Comparison of ENCODE assay signal across 12 mouse cellular contexts in the genomic region with DNA sequence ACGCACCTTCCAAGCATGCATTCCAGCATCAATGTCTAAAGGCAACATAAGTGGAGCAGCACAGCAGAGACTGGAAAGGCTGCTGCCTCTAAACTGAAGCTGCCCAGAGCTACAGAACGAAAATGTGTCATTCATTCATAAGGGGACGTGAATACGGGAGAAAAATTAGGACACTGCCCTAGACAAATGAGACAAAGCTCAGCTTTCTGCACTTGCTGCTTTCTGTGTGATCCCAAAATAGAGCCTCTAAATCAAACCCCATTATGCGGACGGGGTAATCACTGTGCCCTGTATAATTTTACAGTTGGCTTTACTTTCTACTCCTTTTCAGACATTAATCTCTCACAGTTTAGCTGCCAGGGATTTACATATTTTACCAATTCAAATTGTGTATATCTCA.
"Had no signal": no experiment of that assay in that cellular context is flagged by ENCODE, and none has a peak within 500 bp of the region (broad histone marks: within the 10 kb centered on the region; RNA-seq: fewer than 3 reads in every experiment).

No protein-coding gene starts in this region.

- H3K4me1 ChIP-seq: limb, embryonic 12.5 days; liver, embryonic 13.5 days; lung, embryonic 15.5 days had no signal

- H3K27me3 ChIP-seq: limb, embryonic 12.5 days; liver, embryonic 13.5 days; lung, embryonic 15.5 days had no signal

- H3K4me3 ChIP-seq: layer of hippocampus, adult 2 months; limb, embryonic 12.5 days; liver, embryonic 13.5 days; lung, embryonic 15.5 days had no signal

- H3K9me3 ChIP-seq: limb, embryonic 12.5 days; lung, embryonic 15.5 days had no signal

- H3K4me2 ChIP-seq: limb, embryonic 12.5 days; liver, embryonic 13.5 days; lung, embryonic 15.5 days had no signal

- H3K9ac ChIP-seq: limb, embryonic 12.5 days; liver, embryonic 13.5 days; liver, postnatal 0 days; lung, embryonic 15.5 days had no signal

- H3K27ac ChIP-seq: layer of hippocampus, adult 2 months; limb, embryonic 12.5 days; liver, embryonic 13.5 days; lung, embryonic 15.5 days; macrophage; stomach, postnatal 0 days had no signal

- H3K36me3 ChIP-seq: limb, embryonic 12.5 days; liver, embryonic 13.5 days; lung, embryonic 15.5 days had no signal

- DNase-seq: kidney, adult 18-20 months; kidney, postnatal 10 days; kidney, postnatal 4 days; liver; liver, embryonic 13.5 days; liver, postnatal 0 days; lung, postnatal 14 days had no signal

- ATAC-seq: liver, postnatal 0 days had no signal
